Mouse (Mus musculus): ENCODE data around the gene Prpf18.

Prpf18 gene

DNA sequence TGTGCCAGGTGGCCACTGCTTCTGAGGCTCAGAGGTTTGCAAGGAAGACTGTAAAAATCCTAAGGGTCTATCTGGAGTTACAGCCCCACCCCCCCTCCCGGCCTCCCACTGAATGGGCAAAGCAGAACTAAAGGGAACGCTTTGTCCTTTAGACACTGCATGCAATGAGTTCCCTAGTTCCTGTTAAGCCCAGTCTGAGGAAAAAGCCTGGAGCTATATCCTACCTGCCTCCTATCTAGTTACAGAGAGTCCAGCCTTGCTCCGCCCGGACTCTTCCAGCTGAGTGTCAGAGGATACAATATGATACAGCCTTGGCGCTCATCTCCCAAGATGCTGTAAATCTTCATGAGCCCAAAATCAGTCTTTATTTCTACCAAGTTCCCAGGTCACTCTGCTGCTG, 77.7 kb downstream of the Prpf18 start:
- no peak for DNase-seq (ENCODE audit: low spot score in 2 of 2)

DNA sequence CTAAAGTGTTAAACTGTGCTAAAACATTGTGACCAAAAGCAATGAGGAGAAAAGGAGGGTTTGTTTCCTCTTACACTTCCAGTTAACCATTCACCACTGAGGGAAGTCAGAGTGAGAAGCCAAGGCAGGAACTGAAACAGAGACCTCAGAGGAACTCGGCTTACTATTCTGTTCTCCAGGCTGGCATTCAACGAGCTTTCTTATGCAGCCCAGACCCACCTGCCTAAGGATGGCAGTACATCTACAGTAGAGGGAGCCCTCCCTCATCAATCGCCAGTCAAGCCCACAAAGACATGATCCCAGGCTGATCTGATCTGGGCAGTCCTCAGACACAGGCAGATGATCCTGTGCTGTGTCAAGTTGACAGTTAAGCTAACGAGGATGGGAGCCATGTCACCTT, 78.5 kb downstream of the Prpf18 start:
- no peak for DNase-seq (ENCODE audit: low spot score in 2 of 2)

GRCm38 (mm10) chr2:4572498-4573263, 79.2 kb downstream of the Prpf18 start:
- no peak for DNase-seq (ENCODE audit: low spot score in 2 of 2)

All from frontal cortex, postnatal 25 days (tissue).